Mouse (Mus musculus) lung, adult 2 months (tissue): ENCODE data around the gene P2ry10b.

ENCODE experiments used
- CTCF ChIP-seq: fragments of 200-500 bp; IDR thresholded peaks from 2 replicates; pipeline ENCODE4 v1.5.1; 2011; ENCODE audit warnings: mild to moderate bottlenecking, low read length, control low read depth; ENCODE audit not compliant: insufficient read depth
- POLR2A ChIP-seq: fragments of 200-500 bp; IDR thresholded peaks from 2 replicates; pipeline ENCODE4 v1.6.1; 2011; ENCODE audit warnings: low read depth, mild to moderate bottlenecking, control low read depth, low read length, borderline replicate concordance; ENCODE audit errors: extremely low read depth

DNA sequence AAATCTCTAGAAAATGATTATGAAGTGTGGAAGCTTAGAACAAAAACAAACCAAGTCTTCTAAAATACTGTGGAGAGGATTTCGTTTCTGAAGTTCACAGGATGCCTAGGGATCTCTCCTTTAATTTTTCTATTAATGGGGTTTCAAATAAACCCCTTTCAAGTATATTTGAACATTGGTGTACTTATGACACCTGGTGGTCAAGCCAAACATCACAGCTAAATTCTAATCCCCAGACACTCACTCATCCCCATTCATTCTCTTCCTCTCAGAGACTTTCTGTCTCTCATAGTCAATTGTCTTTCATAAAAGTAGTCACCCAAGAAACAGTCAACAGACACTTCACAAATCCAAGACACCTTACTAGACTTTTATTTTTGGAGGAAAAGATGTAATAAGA lies 19.6 kb downstream of the P2ry10b start:
- no peak for TF ChIP-seq CTCF
- TF ChIP-seq POLR2A: no peak
